Mouse (Mus musculus) naive thymus-derived CD4-positive, alpha-beta T cell, adult 2 months (primary cell): ENCODE results near the gene Txndc5.

Experiments
- DNase-seq: peaks from one replicate; pipeline ENCODE4 v3.0.0-alpha.2; 2011; ENCODE audit warnings: low read depth

The Txndc5 gene

GRCm38 (mm10) chr13:38526116-38526515, 2.5 kb downstream of the Txndc5 start:
- DNase-seq: no peak

- no peak for DNase-seq
Observed at GRCm38 (mm10) chr13:38525261-38525660, 3.4 kb downstream of the Txndc5 start.

DNA sequence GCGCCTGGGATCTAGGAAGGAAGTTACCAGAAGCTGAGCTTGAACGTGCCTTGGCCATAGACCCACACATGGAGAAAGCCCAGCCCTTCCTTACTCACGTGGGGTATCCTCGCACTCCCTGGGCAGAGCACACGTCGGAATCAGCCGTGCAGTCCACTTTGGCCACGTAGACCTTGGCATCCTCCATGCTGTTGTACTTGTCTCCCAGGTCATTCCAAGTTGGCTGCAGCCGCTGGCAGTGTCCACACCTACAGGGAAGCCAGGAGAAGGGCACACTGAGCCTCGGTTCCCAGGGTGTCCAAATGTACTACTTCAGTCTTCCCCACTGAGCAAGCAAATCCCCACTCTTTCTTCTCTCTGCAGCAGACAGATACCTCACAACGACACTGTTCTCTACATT, 5.4 kb downstream of the Txndc5 start:
- DNase-seq: no peak

- DNase-seq: no peak
Observed at GRCm38 (mm10) chr13:38522056-38522654, 6.5 kb downstream of the Txndc5 start.

DNA sequence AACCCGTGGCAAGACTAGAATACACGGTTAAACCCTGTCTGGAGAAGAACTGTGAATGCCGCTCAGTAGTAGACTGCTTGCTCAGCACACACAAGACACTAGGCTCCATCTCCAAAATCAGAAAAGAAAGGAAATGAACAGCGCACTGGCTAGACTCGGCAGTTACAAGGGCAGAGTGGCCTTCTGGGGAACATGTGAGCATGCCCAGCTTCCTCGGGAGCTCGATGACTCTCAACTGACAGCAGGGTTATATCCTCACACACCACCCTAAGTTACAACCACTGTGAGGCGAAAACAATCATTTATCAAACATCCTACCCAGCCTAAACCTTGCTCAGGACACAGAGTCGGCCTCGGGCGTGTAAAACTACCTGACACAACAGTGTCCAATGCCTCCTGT, 8.3 kb downstream of the Txndc5 start:
- no peak for DNase-seq

GRCm38 (mm10) chr13:38516582-38516981, 12.0 kb downstream of the Txndc5 start:
- no peak for DNase-seq

DNA sequence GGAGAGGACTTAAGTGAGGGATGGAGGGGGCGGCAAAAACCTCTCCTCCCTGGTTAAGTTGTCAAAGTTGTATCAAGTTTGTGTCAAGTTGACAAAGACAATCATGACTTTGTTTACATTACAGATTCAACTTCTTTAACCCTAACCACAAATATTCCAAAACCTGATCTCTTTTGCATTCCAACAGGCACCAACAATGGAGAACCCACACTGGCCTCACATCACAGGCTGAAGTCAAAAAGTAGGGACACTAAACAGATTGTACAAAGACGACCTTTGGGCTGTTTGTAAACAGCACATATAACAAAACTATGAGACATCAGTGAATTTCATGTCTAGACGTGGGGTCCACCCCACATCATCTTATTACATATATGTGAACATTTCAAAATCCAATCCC, 12.8 kb downstream of the Txndc5 start:
- no peak for DNase-seq

- no peak for DNase-seq
Observed at GRCm38 (mm10) chr13:38515431-38515830, 13.2 kb downstream of the Txndc5 start.

- no peak for DNase-seq
Observed at GRCm38 (mm10) chr13:38513921-38514320, 14.7 kb downstream of the Txndc5 start.

GRCm38 (mm10) chr13:38511979-38512378, 16.6 kb downstream of the Txndc5 start:
- DNase-seq: no peak

- DNase-seq: no peak
Observed at GRCm38 (mm10) chr13:38509681-38510341, 18.8 kb downstream of the Txndc5 start.

- no peak for DNase-seq
Observed at GRCm38 (mm10) chr13:38506936-38507335, 21.7 kb downstream of the Txndc5 start.

DNA sequence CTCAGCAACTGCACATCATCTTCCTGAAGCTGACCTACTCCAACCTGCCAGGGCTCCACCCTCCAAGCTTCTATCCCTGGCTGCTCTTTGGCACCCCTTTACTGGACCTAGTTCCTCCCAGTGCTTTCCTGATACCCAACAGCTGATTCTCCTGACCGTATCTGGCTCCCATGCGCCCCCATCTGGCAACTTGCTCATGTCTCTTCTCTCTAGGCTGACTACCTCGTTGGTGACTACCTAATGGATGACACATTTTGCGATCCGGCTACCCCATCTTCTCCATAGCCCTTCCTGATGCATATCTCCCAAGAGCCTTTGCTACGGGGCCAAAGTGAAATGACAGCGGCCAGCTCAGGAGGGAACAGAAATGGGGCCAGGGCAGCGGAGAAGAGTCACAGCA, 22.3 kb downstream of the Txndc5 start:
- DNase-seq: no peak

- DNase-seq: peak; percentile 21
Observed at GRCm38 (mm10) chr13:38503137-38503849, 25.3 kb downstream of the Txndc5 start.

DNA sequence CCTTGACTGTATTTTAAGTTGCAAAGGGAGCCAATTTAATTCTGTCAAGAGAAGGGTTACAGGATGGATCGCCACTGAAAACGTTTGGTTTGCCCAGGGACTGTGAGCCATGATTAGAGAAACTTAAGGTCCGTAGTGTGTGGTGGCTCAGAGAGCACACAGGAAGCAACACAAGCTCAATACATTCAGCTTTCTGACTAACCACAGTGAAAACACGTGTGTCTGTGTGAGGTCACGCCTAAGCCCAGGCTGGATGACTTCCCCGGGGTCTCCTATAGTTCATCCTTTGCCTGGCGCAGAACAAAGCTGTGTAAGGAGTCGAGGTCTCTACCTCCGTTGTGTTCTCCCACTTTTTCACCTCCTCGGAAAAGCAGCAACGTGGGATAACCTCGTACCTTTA, 27.3 kb downstream of the Txndc5 start:
- no peak for DNase-seq

DNA sequence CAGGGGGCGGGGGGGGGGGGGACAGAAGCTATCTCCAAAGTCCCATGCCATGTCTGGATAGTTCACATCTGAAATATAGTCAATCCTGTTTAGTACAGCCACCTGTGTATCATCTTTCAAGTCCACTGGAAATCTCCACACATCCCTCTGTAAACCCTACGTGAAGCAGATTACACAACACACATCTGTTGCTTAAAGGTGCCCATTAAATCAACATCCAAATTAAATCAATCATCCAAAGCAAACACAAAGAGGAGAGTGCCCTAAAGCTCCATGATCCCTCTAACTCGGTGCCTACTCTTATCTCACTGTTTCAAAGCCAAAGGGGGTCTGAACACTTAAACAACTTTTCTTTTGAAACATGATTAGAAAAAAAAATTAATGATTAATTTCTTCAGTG, 31.9 kb downstream of the Txndc5 start:
- DNase-seq: no peak

GRCm38 (mm10) chr13:38486767-38487166, 41.9 kb downstream of the Txndc5 start:
- DNase-seq: no peak

GRCm38 (mm10) chr13:38484701-38485100, 43.9 kb downstream of the Txndc5 start:
- DNase-seq: no peak

DNA sequence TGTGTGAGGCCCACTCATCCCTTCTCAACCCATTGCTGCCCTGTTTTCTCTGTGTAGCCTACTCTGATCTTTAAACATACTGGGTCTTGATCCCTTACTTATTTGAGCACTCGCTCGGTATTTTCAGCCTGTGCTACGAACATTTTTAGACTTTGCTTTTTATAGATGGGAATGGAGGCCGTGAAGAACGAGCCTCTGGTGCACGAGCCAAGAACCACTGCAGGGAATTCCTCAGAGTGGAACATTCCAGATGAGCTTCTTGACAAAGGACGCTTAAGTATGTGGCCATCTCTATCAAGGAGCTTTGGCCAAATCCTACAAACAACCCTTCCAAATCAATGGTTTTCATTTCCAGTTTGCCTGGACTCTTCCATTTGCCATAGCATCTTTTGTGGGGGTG, 47.6 kb downstream of the Txndc5 start:
- DNase-seq: no peak

- DNase-seq: no peak
Observed at GRCm38 (mm10) chr13:38476936-38477335, 51.7 kb downstream of the Txndc5 start.

DNA sequence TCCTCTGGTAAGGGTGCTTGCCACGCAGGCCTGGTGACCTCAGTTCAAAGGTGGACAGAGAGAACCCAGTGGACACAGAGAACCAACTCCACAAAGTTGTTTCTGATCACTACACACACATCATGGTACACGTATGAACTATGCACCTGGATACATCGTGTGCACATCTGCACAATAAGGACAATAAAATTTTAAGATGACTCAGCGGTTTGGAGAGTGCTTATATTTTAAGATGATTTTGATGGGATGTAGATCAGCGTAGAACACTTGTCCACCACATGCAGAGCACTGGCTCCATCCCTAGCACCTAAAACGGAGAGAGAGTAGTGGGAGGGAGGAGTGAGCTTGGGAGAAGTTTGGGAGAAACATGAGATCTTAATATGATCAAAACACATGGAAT, 55.1 kb downstream of the Txndc5 start:
- no peak for DNase-seq

DNA sequence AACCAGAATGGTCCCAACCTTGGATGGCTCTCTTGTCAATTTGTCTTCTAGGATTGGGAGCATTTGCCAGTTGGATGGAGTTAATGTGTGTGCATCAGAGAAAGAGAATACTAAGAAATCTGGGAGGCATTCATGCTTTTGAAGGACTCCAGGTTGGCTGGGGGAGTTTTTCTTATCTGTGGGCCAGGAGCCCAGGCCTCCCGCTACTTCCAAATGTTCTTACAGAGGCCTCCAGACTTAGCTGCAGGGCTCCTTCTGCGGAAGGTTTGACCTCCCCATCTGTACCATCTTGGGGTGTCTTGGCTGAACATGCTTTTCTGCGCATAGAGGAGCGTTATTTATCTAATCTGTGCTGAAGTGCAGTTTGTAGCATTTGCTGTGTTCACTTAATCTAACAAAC, 56.0 kb downstream of the Txndc5 start:
- DNase-seq: no peak

GRCm38 (mm10) chr13:38470882-38471281, 57.7 kb downstream of the Txndc5 start:
- no peak for DNase-seq
